Mouse (Mus musculus): ENCODE measurements around the gene Alg11.

The Alg11 gene

GRCm38 (mm10) chr8:22060446-22060889, at the start of gene Alg11:
Gene Alg11 (plus strand): TSS chr8:22060721.
- peak; percentile 97 to 98 for DNase-seq

GRCm38 (mm10) chr8:22013034-22013707, 47.4 kb upstream of the Alg11 start:
- DNase-seq: no peak

GRCm38 (mm10) chr8:22017731-22018130, 42.8 kb upstream of the Alg11 start:
- no peak for DNase-seq

DNA sequence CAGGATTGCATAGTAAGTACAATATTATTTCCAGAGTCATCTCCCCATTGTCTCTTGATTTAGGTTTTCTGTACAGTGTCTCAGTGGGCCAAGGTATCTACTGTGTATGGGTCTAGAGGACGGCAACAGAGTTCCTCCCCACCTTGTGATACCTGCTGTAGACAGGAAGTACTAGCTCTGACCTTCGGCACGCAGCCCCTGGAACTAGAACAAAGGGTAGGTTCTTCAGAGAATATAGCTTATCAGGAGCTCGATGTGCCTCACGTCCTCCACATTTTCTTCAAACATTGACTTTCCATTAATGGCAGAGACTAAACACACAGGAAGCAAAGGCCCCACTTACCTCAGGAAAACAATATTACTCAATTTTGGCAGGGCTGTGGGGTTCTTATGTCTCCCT, 41.0 kb upstream of the Alg11 start:
- DNase-seq: no peak

DNA sequence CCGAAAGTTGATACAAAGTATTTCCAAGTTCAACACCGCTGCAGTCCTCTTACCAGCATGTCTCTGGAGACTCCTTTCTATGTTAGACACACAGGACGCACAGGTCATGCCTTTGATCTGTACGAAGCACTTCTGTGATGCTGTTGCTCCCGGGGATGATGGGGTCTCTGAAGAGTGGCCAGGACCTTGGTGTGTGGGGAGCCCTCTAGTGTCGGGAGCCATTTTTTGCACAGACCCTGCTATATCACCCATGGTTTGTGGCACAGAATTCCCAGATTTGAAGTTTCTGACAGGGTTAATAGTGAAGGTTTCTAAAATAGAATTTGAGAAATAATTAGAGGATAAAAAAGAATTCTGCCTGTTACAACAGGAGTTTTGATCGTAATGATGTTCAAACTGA, 38.3 kb upstream of the Alg11 start:
- DNase-seq: no peak

DNA sequence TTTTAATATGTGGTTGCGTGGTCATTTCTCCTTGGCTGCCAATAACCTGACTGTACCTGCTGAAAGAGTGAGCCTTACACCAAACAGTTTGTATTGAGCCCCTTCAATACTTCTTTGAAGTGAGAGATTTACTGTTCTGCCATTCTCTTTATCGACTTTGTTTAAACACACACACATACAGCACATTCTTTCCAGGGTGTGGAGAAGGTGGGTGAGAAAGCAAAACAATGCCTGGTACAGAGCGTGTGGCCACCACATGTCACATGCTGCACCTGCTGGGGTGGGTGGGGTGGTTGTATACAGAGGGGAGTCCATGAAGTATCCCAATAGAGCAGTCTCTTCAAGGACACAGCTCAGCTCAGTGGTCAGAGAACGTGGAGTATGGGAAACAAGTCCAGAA, 35.3 kb upstream of the Alg11 start:
- no peak for DNase-seq

GRCm38 (mm10) chr8:22028973-22029372, 31.5 kb upstream of the Alg11 start:
- DNase-seq: no peak

DNA sequence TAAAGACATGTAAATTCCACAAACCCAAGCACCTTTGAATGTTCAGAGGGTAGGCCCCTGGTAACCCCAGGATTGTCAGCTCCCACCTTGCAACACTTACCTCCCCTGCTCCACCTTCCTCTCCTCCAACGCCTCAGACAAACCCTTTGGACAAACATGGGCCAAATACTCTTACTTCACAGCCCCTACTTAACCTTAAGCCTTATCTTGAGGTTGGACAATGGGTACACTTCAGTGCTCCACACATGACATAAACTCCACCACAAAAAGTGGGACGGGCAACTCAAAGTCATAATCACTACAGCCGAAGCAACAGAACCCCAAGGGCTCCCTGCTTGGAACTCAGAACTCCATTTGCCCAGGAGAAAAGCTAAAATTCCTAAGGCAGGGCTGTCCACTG, 29.5 kb upstream of the Alg11 start:
- DNase-seq: no peak

DNA sequence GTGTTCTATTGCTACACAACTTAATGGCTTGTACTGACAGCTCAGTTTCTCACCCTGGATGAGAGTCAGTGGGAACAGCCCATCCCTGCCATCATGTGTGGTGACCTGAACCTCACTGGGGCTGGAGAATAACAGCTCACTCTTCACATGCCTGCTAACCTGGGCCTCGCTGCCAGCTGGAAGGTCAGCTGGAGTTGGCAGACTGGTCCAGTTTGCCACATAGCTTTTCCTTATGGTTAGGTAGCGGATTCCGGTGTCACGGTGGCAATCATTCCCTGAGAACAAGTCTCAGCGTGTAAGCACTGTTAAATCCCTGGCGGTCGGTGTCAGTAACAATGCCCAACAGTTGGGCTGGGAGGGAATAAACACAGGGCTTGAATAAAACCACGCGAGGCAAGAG, 24.4 kb upstream of the Alg11 start:
- DNase-seq: peak; percentile 17 to 20

DNA sequence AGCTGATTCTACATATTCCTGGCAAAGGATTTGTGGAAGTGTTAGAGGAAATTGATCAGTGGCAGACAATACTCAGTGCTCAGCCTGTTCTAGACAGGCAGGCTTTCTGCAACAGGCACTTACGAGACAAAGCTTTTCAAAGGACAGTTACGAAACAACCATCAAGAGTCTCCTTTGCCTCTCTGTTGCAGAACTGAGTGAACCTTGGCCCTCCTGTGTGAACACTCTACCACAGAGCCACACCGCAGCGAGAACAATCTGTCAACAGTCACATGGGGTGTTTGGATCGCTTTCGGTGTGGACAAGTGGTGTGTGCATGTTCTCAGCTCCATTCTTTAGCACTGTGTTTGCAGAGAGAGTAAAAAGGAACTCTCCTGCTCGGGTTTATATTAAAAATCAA, 23.5 kb upstream of the Alg11 start:
- no peak for DNase-seq

DNA sequence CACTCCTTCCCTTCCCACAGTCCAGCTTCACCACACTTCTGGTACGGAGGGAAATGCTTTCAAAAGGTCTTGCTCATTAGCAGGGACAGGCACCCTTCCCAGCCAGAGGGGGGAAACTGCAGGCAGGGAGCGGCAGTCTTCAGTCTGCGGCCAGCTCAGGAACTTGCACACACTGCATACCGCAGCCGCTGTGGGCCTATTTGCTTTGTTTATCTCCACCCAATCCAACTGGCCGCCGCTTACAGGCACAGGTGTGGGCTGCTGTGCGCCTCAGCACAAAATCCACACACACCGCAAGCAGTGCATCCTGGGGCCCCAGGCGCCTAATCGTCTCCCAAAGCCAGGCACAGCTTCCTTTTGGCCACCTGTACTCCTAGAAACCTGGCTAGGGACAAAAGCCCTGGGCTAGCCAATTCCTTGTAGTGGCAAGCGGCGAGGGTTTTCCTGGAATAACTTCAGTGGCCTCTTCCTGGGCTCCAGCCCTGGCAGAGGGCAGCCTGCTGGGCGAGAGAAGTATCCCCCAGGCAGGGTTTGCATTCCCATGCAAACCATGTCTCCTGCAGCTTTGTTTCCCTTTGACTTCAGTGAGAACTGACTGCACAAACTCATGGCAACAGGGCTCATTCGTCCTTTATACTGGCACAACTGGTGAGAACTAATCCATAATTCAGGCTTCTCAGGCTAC, 20.9 kb upstream of the Alg11 start:
- no peak for DNase-seq

GRCm38 (mm10) chr8:22040153-22040509, 20.4 kb upstream of the Alg11 start:
- no peak for DNase-seq

- DNase-seq: no peak
Observed at GRCm38 (mm10) chr8:22042515-22042914, 18.0 kb upstream of the Alg11 start.

DNA sequence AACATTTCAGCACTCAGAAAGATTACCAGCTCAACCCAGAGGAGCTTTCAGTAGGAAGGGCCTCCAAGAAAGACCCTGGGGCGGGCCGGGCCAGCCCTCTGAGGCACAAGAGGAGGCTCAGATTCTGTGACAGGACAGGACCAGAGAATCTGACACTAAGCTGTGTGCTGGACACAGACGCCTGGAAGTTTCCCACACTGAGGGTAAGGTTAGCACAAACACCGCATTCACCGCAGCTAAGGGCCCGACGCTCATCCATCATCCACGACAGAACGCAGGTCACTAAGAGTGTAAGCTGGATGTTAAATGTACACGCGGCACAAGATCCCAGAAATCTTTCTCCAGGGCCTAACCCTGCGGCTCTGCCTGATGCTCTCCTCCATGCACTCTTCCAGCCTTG, 16.8 kb upstream of the Alg11 start:
- DNase-seq: no peak

DNA sequence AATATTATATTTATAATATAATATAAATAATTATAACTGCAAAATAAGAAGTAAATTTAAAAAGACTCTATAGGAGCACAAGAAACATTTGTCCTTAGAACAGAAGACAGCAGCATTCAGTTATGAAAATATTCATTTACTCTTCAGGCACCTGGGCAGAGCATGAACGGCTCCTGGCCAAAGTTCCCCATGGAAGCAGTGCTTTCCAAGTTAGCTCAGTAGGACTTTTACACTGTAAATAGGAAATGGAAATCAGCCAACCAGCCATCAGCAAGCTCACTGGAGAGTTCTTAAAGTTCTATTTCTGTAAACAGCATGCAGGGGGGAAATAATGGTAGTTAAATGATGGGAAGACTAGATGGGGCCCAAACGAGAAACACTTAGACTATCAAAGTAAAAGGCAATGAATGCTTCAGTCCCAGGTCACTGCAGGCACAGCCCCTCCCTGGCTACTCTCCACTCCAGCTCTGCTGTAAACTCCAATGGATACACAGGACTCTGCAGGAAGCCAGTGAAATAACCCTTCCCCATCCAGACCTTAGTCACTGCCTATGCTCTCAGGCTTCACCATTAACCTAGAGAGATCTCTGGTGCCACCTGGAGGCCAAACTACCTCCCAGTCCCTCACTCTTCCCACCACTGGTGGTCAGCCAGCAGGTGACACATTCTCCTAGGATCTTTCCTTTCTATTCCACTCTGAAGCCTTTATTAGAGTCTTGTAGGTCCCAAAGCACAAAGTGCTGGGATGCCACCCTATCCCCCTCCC, 12.6 kb upstream of the Alg11 start:
- DNase-seq: peak; percentile 72 to 86

GRCm38 (mm10) chr8:22054674-22055491, 5.6 kb upstream of the Alg11 start:
- DNase-seq: no peak

GRCm38 (mm10) chr8:22055492-22055877, 5.0 kb upstream of the Alg11 start:
- no peak for DNase-seq

DNA sequence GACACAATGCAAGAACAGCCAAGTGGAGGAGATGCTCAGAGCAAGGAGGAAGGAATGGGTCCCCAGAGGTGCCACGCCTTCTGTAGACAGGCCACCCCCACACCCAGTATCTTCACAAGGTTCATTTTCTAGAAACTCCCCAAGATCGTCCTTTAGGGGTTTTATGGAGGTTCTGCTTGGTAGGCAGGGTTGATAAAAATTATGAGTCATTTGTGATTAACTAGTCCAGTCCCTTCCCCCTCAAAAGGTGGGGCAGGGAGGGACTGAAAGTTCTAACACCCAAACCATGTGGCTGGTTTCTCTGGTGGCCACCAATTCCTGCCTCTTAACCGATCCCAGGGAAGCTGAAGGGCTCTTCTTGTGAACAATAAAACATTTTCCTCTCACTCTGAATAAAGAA, 3.7 kb upstream of the Alg11 start:
- DNase-seq: no peak

GRCm38 (mm10) chr8:22058368-22058767, 2.2 kb upstream of the Alg11 start:
- no peak for DNase-seq

DNA sequence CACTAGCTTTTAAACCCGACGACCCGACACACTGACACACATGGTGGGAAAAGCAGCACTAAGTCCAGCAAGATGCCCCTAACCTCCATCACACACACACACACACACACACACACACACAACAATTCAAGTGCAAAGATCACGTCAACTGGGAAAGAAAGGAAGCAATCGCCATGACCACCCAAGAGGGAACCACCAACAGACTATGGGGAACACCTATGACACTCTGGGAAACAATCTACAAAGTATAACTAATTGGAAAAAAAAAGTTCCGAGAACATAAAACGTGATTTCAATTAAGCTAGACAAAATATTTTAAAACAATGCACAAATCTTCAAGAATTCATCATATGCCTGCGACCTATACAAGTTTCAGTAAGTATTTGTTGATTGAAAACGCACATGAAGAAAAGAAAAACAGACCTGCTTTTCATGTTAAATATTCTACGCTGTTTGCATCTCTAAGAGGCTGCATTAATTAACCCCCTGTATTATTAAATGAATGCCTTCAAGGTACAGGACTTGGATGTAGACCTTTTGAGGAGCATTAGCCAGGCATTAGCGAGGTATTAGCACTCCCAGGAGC, 1.3 kb upstream of the Alg11 start:
- DNase-seq: no peak

DNA sequence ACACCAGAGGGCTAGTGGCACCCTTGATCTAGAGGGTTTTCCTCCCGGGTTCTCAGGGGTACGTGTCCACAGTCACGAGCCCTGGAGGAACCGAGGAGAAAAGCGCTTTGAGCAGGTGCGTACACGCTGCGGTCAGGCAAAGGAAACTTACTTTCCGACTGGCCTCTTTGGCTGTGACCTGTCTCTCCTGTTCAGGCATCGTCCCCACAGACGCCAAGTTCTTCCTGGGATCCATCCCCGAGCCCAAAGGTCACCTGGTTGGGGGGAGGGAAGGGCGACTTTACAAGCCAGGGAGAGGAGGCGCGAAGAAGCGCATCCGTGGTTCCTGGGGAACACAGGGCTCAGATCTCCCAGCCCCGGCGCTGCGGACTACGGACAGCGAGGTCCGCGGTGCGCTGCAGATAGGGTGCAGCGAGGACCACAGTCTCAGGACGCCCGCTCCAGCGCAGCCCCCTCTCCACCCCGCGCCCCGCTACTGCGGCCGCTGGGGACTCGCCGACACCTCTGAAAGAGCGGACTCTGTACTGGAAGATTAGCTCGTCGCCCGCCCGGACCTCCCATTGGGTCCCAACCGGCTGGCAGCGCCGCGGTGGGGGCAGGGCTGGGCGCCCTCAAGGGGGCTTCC, 588 bp upstream of the Alg11 start, which contains the start of gene Atp7b:
Atp7b (minus strand) TSS at position 485 of the 625 bp plus-strand sequence.
- no peak for DNase-seq

DNA sequence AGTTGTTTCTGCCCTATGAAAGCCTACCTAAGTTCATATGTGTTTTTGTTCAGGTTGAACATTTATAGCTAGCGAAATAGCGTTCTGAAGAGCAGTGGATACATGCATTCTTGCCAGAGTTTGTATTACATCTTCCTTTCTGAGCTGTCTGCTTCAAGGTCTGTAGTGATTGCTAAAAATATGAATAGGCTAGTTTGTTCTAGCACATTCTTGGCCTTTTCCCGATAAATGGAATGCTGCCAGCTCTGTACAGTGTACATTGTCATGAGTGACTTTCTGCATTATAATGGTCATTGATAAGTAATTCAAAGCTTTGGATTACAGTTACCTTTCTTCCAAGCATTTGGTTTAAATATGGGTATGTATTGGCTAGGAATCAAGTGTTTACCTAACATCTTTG, 605 bp downstream of the Alg11 start:
- peak in 1 of 2 experiments; percentile 18 for DNase-seq

All from cerebellum, postnatal 14 days (tissue).